Mouse (Mus musculus) E14TG2a.4 (cell line): ENCODE measurements around the gene Ptprt.

Experiments
- H3K27me3 ChIP-seq: 2 replicates; pipeline ENCODE4 v1.6.1; 2014; ENCODE audit warnings: low read length, control low read depth; ENCODE audit not compliant: insufficient read depth
- H3K36me3 ChIP-seq: 2 replicates; pipeline ENCODE4 v1.6.1; 2014; ENCODE audit warnings: low read length, control low read depth; ENCODE audit not compliant: insufficient read depth
- H3K4me1 ChIP-seq: replicated peaks from 2 replicates; pipeline ENCODE4 v1.6.1; 2014; ENCODE audit warnings: low read depth, low read length, control low read depth
- H3K4me3 ChIP-seq: replicated peaks from 2 replicates; pipeline ENCODE4 v1.5.1; 2014; ENCODE audit warnings: mild to moderate bottlenecking, low read length
- H3K9me3 ChIP-seq: 2 replicates; pipeline ENCODE4 v1.6.1; 2014; ENCODE audit warnings: low read length, control low read depth
- CTCF ChIP-seq: conservative IDR thresholded peaks from 2 replicates; pipeline ENCODE4 v1.5.1; 2014; ENCODE audit warnings: low read length
- NANOG ChIP-seq: IDR thresholded peaks from 2 replicates; pipeline ENCODE4 v1.6.1; 2014; ENCODE audit warnings: borderline replicate concordance, low read length, mixed read lengths
- POU5F1 ChIP-seq: IDR thresholded peaks from 2 replicates; pipeline ENCODE4 v1.6.1; 2014; ENCODE audit warnings: low read length, borderline replicate concordance

Ptprt gene

GRCm38 (mm10) chr2:162626076-162626475 lies 34.9 kb downstream of the Ptprt start:
- Histone ChIP-seq H3K9me3 (peaks cover 9% of the 10 kb centered on the region), H3K36me3 (no peaks in the 10 kb centered on the region), H3K27me3 (no peaks in the 10 kb centered on the region), H3K4me1 (no peaks in the 10 kb centered on the region), H3K4me3 (no peak overlapping the region)
- TF ChIP-seq NANOG (no peak), POU5F1 (no peak), CTCF (no peak)

- Histone ChIP-seq H3K4me1 (no peaks in the 10 kb centered on the region), H3K9me3 (peaks cover 9% of the 10 kb centered on the region), H3K27me3 (peaks cover 1% of the 10 kb centered on the region; the same call in 1 of the 2 replicates), H3K4me3 (no peak overlapping the region), H3K36me3 (no peaks in the 10 kb centered on the region)
- no peak for TF ChIP-seq POU5F1
- TF ChIP-seq CTCF = no peak
- no peak for TF ChIP-seq NANOG
Measured at GRCm38 (mm10) chr2:162624707-162625106, 36.2 kb downstream of the Ptprt start.

DNA sequence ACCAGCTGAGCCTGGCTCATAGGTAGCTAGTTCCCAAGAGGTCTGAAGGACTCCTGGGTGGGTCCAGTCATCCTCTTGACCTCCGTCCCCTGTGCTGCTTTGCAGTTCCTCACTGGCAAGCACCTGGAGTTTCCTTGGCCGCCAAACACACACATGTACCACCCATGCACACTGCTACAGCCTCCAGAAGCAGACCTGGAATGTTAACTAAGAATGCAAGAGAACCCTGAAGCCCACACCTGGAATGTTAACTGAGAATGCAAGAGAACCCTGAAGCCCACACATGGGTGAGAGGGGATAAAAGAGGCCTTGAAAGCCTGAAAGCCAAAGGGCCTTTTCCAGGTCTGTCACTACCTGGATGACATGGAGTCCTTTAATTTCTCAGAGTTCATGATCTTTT lies 46.7 kb downstream of the Ptprt start:
- Histone ChIP-seq H3K9me3 (no peaks in the 10 kb centered on the region), H3K4me1 (no peaks in the 10 kb centered on the region), H3K27me3 (0 out of 2 replicates have a peak, but pooled peaks cover 3% of the 10 kb centered on the region), H3K4me3 (no peak overlapping the region), H3K36me3 (no peaks in the 10 kb centered on the region)
- TF ChIP-seq NANOG = no peak
- no peak for TF ChIP-seq CTCF
- no peak for TF ChIP-seq POU5F1

DNA sequence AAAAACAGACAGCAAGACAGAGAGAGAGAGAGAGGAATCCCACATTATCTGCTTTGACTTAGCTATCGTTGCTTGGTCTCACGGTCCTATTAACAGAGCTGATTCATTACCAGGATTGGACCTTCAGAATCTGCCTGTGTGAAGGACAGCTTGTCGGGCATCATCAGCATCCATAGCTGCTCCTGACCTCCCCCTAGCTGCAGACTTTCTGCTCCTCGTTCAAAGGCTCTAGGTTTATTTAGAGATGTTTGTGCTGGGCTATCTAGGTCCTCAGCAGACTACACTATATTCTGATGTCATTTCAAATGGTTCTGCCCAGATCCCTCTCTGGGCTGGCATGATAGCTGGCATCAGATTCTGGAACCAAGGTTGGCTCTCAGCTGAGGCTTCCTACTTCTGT lies 47.5 kb downstream of the Ptprt start:
- TF ChIP-seq POU5F1 (no peak), NANOG (no peak), CTCF (no peak)
- H3K9me3 ChIP-seq = no peaks in the 10 kb centered on the region
- H3K4me1 ChIP-seq = no peaks in the 10 kb centered on the region
- no peak overlapping the region for H3K4me3 ChIP-seq
- no peaks in the 10 kb centered on the region for H3K27me3 ChIP-seq
- no peaks in the 10 kb centered on the region for H3K36me3 ChIP-seq

DNA sequence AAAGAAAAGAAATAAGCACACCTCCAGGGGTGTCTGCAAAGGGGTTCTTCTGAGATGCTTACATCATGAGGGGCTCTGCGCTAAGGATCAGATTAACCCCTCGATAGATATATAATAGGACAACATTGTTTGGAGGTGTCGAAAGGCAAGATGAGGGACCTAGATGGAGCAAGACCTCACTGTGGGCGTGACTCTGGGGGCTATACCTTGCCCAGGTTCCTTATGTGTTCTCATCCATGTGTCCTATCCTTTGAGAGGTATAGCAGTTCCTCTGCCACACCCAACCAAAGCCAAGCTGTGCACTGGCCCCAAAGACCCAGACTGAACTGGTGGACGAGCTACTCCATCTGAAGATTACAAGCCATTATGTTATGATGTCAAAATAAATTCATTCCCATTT lies 58.2 kb downstream of the Ptprt start:
- H3K36me3 ChIP-seq = no peaks in the 10 kb centered on the region
- TF ChIP-seq POU5F1 (no peak), NANOG (no peak), CTCF (no peak)
- no peaks in the 10 kb centered on the region for H3K4me1 ChIP-seq
- peaks cover 8% of the 10 kb centered on the region for H3K9me3 ChIP-seq
- H3K27me3 ChIP-seq = no peaks in the 10 kb centered on the region
- H3K4me3 ChIP-seq = no peak overlapping the region

- no peaks in the 10 kb centered on the region for H3K36me3 ChIP-seq
- TF ChIP-seq POU5F1 (no peak), CTCF (no peak), NANOG (no peak)
- no peak overlapping the region for H3K4me3 ChIP-seq
- H3K4me1 ChIP-seq = no peaks in the 10 kb centered on the region
- peaks cover 4% of the 10 kb centered on the region for H3K9me3 ChIP-seq
- no peaks in the 10 kb centered on the region for H3K27me3 ChIP-seq
Measured at GRCm38 (mm10) chr2:162591388-162591787, 69.6 kb downstream of the Ptprt start.

GRCm38 (mm10) chr2:162581651-162582050 lies 79.3 kb downstream of the Ptprt start:
- Histone ChIP-seq H3K27me3 (0 out of 2 replicates have a peak, but pooled peaks cover 5% of the 10 kb centered on the region), H3K36me3 (no peaks in the 10 kb centered on the region), H3K4me1 (no peaks in the 10 kb centered on the region), H3K9me3 (no peaks in the 10 kb centered on the region), H3K4me3 (no peak overlapping the region)
- TF ChIP-seq NANOG (no peak), CTCF (no peak), POU5F1 (no peak)

- H3K36me3 ChIP-seq = no peaks in the 10 kb centered on the region
- TF ChIP-seq CTCF (no peak), NANOG (no peak), POU5F1 (no peak)
- H3K4me1 ChIP-seq = no peaks in the 10 kb centered on the region
- no peak overlapping the region for H3K4me3 ChIP-seq
- H3K27me3 ChIP-seq = 0 out of 2 replicates have a peak, but pooled peaks cover 5% of the 10 kb centered on the region
- H3K9me3 ChIP-seq = no peaks in the 10 kb centered on the region
Measured at GRCm38 (mm10) chr2:162577819-162578218, 83.1 kb downstream of the Ptprt start.

DNA sequence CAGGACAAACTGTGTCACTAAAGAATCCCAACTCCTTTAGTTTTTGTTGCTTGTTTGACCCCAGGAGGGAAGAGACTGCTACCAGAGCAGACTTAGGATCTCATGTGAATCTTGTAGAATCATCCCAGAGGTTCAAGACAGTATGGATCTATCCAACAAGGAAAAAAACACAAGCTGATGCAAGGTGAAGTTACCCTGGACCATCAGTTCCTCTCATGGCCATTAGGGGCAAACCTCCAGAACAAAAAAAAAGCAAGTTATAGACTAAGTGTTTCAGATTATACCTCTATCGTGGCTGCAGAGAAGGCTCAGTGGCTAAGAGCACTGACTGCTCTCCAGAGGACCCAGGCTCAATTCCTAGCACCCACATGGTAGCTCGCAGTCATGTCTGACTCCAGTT lies 88.1 kb downstream of the Ptprt start:
- Histone ChIP-seq H3K36me3 (no peaks in the 10 kb centered on the region), H3K4me1 (no peaks in the 10 kb centered on the region), H3K27me3 (0 out of 2 replicates have a peak, but pooled peaks cover 2% of the 10 kb centered on the region), H3K9me3 (no peaks in the 10 kb centered on the region), H3K4me3 (no peak overlapping the region)
- TF ChIP-seq CTCF = peak; percentile 30; the same call in 1 of the 2 replicates
- no peak for TF ChIP-seq NANOG
